Comparison of ENCODE assay signal across 8 mouse cellular contexts in the genomic region with DNA sequence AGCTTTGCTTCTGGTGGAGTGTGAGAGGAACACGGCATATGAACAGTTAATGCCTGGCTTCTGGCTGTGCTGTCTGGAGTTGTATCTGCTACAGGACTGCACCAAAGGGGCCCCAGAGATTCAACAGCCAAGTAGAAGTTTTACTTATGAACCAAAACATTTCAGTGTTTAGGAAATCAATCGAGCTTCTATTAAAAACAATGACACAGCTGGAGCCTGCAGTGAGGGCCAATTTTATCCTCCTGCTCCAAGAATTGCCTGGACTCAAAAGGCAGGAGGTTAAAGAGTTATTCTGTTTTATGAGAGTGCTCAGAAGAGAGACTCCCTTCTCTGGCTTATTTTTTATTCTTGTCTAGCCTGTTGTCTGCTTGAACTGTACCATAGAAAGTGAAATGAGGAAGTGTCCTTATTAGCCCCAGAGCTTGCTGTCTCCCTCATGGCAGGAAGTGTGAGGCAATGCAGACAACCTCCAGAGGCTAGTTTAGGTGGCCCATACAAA.
DNase-seq lines count a peak whose midpoint lies in the region; ATAC-seq lines count a peak whose summit lies in the region.

No protein-coding gene starts in this region.

- DNase-seq in heart, adult 11 months: peak; percentile 87
- no peak for DNase-seq in heart, postnatal 4 days
- peak; percentile 10 to 21 for DNase-seq in spleen, adult 18-20 months
- no peak for DNase-seq in spleen, adult 12 weeks (ENCODE audit: low spot score)
- peak; percentile 4 to 15 for DNase-seq in kidney, adult 8-10 months
- DNase-seq in lung, postnatal 4 days: peak; percentile 6 to 20
- DNase-seq in thymus, postnatal 10 days (ENCODE audit: low spot score in 2 of 2): no peak

- ATAC-seq in erythroblast, adult 5-6 weeks (replicated peaks; ENCODE audit: low FRiP score, poor library complexity, severe bottlenecking): no peak

Comparison
In these comparisons a context has a peak if more than half of its experiments do, and no peak if none do; other contexts are left out.
1. DNase-seq: peak in heart, adult 11 months (single experiment), spleen, adult 18-20 months (2 of 2), kidney, adult 8-10 months (2 of 2) and lung, postnatal 4 days (2 of 2); none in heart, postnatal 4 days (single experiment), spleen, adult 12 weeks (single experiment) and thymus, postnatal 10 days (0 of 2).